Mouse (Mus musculus): ENCODE data around the gene Il5. TPM values are rescaled to one million over a fixed set of nuclear protein-coding genes. Genes with fewer than 3 reads are reported as not detected.
A peak's percentile ranks its signal among the peaks of the same experiment; 100 is the strongest.
"Not testable (repeated sequence)": the region's sequence is repeated elsewhere in the genome, so short reads cannot be mapped to it uniquely, and the experiment has no call there.

Il5 gene
- polyA plus RNA-seq, 1 experiment from 2014 or later, result not detected

GRCm38 (mm10) chr11:53749716-53750352 is 29.2 kb downstream of the Il5 start:
- 51% methylated on average over 5 of the region's 5 CpGs for WGBS
- H3K9me3 ChIP-seq (replicated peaks; ENCODE audit: control insufficient read depth, low read length), result peaks cover 4% of the 10 kb centered on the region; the same call in 1 of the 2 replicates
- no peaks in the 10 kb centered on the region for H3K4me1 ChIP-seq (ENCODE audit: control insufficient read depth, insufficient read depth, low read length)
- no peaks in the 10 kb centered on the region for H3K27me3 ChIP-seq (ENCODE audit: control insufficient read depth, insufficient read depth, low read length)
- no peaks in the 10 kb centered on the region for H3K36me3 ChIP-seq (ENCODE audit: control insufficient read depth, insufficient read depth)
- H3K27ac ChIP-seq (ENCODE audit: low read length), result no peak overlapping the region
- no peak overlapping the region for H3K4me2 ChIP-seq (ENCODE audit: low read depth, low read length)
- no peak for ATAC-seq (replicated peaks; ENCODE audit: extremely low read depth, insufficient read depth, low FRiP score)
- H3K4me3 ChIP-seq (ENCODE audit: low read length), result no peak overlapping the region
- H3K9ac ChIP-seq (ENCODE audit: low read length), result no peak overlapping the region

DNA sequence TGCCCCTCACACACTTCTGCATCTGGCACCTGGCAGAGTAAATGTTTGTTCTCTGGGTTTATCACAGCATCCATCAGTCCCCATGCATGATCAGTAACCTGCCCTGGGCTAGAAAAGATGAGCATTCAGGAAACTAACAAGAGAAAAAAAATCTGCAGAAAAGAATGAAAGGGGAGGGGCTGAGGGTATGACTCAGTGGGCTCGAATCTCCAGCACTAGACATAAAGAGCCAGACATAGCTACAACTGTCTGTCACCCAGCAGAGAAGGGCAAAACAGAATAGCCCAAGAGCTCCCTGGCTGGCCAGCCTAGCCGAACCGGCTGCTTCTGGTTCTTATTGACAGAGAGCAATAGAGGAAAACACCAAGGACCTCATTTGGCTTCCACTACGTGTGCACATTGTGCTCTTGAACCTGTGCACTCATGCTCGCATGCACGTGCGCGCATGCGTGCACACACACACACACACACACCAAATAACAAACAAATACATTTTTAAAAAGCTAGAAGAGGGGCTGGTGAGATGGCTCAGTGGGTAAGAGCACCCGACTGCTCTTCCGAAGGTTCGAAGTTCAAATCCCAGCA is 34.5 kb downstream of the Il5 start:
- Histone ChIP-seq H3K27me3 (ENCODE audit: control insufficient read depth, insufficient read depth, low read length) (no peaks in the 10 kb centered on the region), H3K4me2 (ENCODE audit: low read depth, low read length) (no peak overlapping the region), H3K4me3 (ENCODE audit: low read length) (no peak overlapping the region), H3K36me3 (ENCODE audit: control insufficient read depth, insufficient read depth) (no peaks in the 10 kb centered on the region), H3K4me1 (ENCODE audit: control insufficient read depth, insufficient read depth, low read length) (peaks cover 9% of the 10 kb centered on the region), H3K9ac (ENCODE audit: low read length) (no peak overlapping the region), H3K9me3 (replicated peaks; ENCODE audit: control insufficient read depth, low read length) (peaks cover 4% of the 10 kb centered on the region; the same call in 1 of the 2 replicates), H3K27ac (ENCODE audit: low read length) (no peak overlapping the region)
- 78% methylated on average over 12 of the region's 12 CpGs for WGBS
- ATAC-seq (replicated peaks; ENCODE audit: extremely low read depth, insufficient read depth, low FRiP score), result 0 out of 2 replicates have a peak, but pooled peaks have one; percentile 15

DNA sequence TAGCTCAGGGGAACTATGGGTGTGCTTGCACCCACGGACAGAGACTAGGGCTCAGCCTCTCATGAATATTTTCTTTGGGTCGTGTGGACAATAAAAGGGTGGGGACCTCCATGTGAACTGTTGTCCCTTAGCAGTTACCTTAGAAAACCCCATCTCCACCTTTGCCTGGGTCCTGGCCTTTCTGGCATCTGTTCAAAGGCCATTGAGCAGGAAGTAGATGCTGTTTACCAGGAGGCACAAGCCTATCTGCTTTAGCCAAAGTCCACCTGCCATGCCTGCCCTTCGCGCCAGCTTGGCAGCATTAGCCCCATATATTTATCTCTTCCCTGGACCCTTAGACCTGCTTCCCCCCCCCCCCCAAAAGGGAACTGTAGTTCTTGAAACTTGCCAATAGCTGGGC is 37.0 kb downstream of the Il5 start:
- Histone ChIP-seq H3K4me2 (ENCODE audit: low read depth, low read length) (no peak overlapping the region), H3K9me3 (replicated peaks; ENCODE audit: control insufficient read depth, low read length) (peaks cover 4% of the 10 kb centered on the region; the same call in 1 of the 2 replicates), H3K36me3 (ENCODE audit: control insufficient read depth, insufficient read depth) (no peaks in the 10 kb centered on the region), H3K4me3 (ENCODE audit: low read length) (no peak overlapping the region), H3K27ac (ENCODE audit: low read length) (no peak overlapping the region), H3K4me1 (ENCODE audit: control insufficient read depth, insufficient read depth, low read length) (peaks cover 25% of the 10 kb centered on the region), H3K27me3 (ENCODE audit: control insufficient read depth, insufficient read depth, low read length) (no peaks in the 10 kb centered on the region), H3K9ac (ENCODE audit: low read length) (no peak overlapping the region)
- WGBS, result 84% methylated on average over 4 of the region's 4 CpGs
- no peak for ATAC-seq (replicated peaks; ENCODE audit: extremely low read depth, insufficient read depth, low FRiP score)

- peaks cover 29% of the 10 kb centered on the region for H3K4me1 ChIP-seq (ENCODE audit: control insufficient read depth, insufficient read depth, low read length)
- not testable (repeated sequence) for H3K36me3 ChIP-seq (ENCODE audit: control insufficient read depth, insufficient read depth); ATAC-seq (replicated peaks; ENCODE audit: extremely low read depth, insufficient read depth, low FRiP score); H3K4me2 ChIP-seq (ENCODE audit: low read depth, low read length); H3K9ac ChIP-seq (ENCODE audit: low read length); H3K4me3 ChIP-seq (ENCODE audit: low read length); H3K27ac ChIP-seq (ENCODE audit: low read length); H3K9me3 ChIP-seq (replicated peaks; ENCODE audit: control insufficient read depth, low read length); H3K27me3 ChIP-seq (ENCODE audit: control insufficient read depth, insufficient read depth, low read length)
- 77% methylated on average over 9 of the region's 9 CpGs for WGBS
Observed at GRCm38 (mm10) chr11:53758033-53758432, 37.4 kb downstream of the Il5 start.

- Histone ChIP-seq H3K4me1 (ENCODE audit: control insufficient read depth, insufficient read depth, low read length) (peaks cover 38% of the 10 kb centered on the region), H3K27me3 (ENCODE audit: control insufficient read depth, insufficient read depth, low read length) (no peaks in the 10 kb centered on the region), H3K9ac (ENCODE audit: low read length) (no peak overlapping the region), H3K4me2 (ENCODE audit: low read depth, low read length) (no peak overlapping the region), H3K4me3 (ENCODE audit: low read length) (no peak overlapping the region), H3K27ac (ENCODE audit: low read length) (peak overlapping the region; percentile 28), H3K36me3 (ENCODE audit: control insufficient read depth, insufficient read depth) (no peaks in the 10 kb centered on the region), H3K9me3 (replicated peaks; ENCODE audit: control insufficient read depth, low read length) (no peaks in the 10 kb centered on the region)
- ATAC-seq (replicated peaks; ENCODE audit: extremely low read depth, insufficient read depth, low FRiP score), result 0 out of 2 replicates have a peak, but pooled peaks have one; percentile 18
- 44% methylated on average over 6 of the region's 6 CpGs for WGBS
Observed at GRCm38 (mm10) chr11:53758791-53759351, 38.3 kb downstream of the Il5 start.

- WGBS, result 27% methylated on average over 22 of the region's 22 CpGs
- H3K9ac ChIP-seq (ENCODE audit: low read length), result 0 out of 2 replicates have a peak overlapping the region, but pooled peaks have one; percentile 4
- no peaks in the 10 kb centered on the region for H3K36me3 ChIP-seq (ENCODE audit: control insufficient read depth, insufficient read depth)
- H3K27me3 ChIP-seq (ENCODE audit: control insufficient read depth, insufficient read depth, low read length), result no peaks in the 10 kb centered on the region
- peak overlapping the region; percentile 10 for H3K4me2 ChIP-seq (ENCODE audit: low read depth, low read length)
- ATAC-seq (replicated peaks; ENCODE audit: extremely low read depth, insufficient read depth, low FRiP score), result no peak
- H3K4me3 ChIP-seq (ENCODE audit: low read length), result no peak overlapping the region
- H3K4me1 ChIP-seq (ENCODE audit: control insufficient read depth, insufficient read depth, low read length), result peaks cover 46% of the 10 kb centered on the region
- H3K9me3 ChIP-seq (replicated peaks; ENCODE audit: control insufficient read depth, low read length), result no peaks in the 10 kb centered on the region
- H3K27ac ChIP-seq (ENCODE audit: low read length), result peak overlapping the region; percentile 28
Observed at GRCm38 (mm10) chr11:53759545-53760406, 39.2 kb downstream of the Il5 start.

GRCm38 (mm10) chr11:53761284-53761683 is 40.7 kb downstream of the Il5 start:
- Histone ChIP-seq H3K4me1 (ENCODE audit: control insufficient read depth, insufficient read depth, low read length) (peaks cover 48% of the 10 kb centered on the region), H3K4me2 (ENCODE audit: low read depth, low read length) (no peak overlapping the region), H3K4me3 (ENCODE audit: low read length) (no peak overlapping the region), H3K27me3 (ENCODE audit: control insufficient read depth, insufficient read depth, low read length) (no peaks in the 10 kb centered on the region), H3K9me3 (replicated peaks; ENCODE audit: control insufficient read depth, low read length) (no peaks in the 10 kb centered on the region), H3K36me3 (ENCODE audit: control insufficient read depth, insufficient read depth) (no peaks in the 10 kb centered on the region), H3K9ac (ENCODE audit: low read length) (no peak overlapping the region), H3K27ac (ENCODE audit: low read length) (peak overlapping the region; percentile 98)
- no peak for ATAC-seq (replicated peaks; ENCODE audit: extremely low read depth, insufficient read depth, low FRiP score)
- 61% methylated on average over 5 of the region's 5 CpGs for WGBS

GRCm38 (mm10) chr11:53761822-53762221 is 41.2 kb downstream of the Il5 start:
- peak overlapping the region; percentile 13; the same call in 1 of the 2 replicates for H3K9ac ChIP-seq (ENCODE audit: low read length)
- H3K4me1 ChIP-seq (ENCODE audit: control insufficient read depth, insufficient read depth, low read length), result peaks cover 48% of the 10 kb centered on the region
- no peaks in the 10 kb centered on the region for H3K9me3 ChIP-seq (replicated peaks; ENCODE audit: control insufficient read depth, low read length)
- H3K36me3 ChIP-seq (ENCODE audit: control insufficient read depth, insufficient read depth), result no peaks in the 10 kb centered on the region
- H3K4me2 ChIP-seq (ENCODE audit: low read depth, low read length), result peak overlapping the region; percentile 86; the same call in 1 of the 2 replicates
- 8% methylated on average over 2 of the region's 2 CpGs for WGBS
- peak; percentile 40 for ATAC-seq (replicated peaks; ENCODE audit: extremely low read depth, insufficient read depth, low FRiP score)
- H3K4me3 ChIP-seq (ENCODE audit: low read length), result no peak overlapping the region
- H3K27me3 ChIP-seq (ENCODE audit: control insufficient read depth, insufficient read depth, low read length), result no peaks in the 10 kb centered on the region
- peak overlapping the region; percentile 98 for H3K27ac ChIP-seq (ENCODE audit: low read length)

Data from heart, embryonic 16.5 days (tissue).